Mouse (Mus musculus): Measurements from ENCODE around the gene Rex1bd. TPM values are rescaled to one million over a fixed set of nuclear protein-coding genes. Genes with fewer than 3 reads are reported as not detected.

Gene Rex1bd
- polyA plus RNA-seq, 1 experiment from 2014 or later, result 135 TPM

GRCm38 (mm10) chr8:70493692-70494415 is 12.7 kb downstream of the Rex1bd start:
- peaks cover 57% of the 10 kb centered on the region for H3K4me1 ChIP-seq (ENCODE audit: insufficient read depth, low read length)
- no peak overlapping the region for H3K27ac ChIP-seq (ENCODE audit: low read length)
- no peak for ATAC-seq (ENCODE audit: low FRiP score, low TSS enrichment)

GRCm38 (mm10) chr8:70492664-70493640 is 13.6 kb downstream of the Rex1bd start, which contains the start of gene Crlf1:
Gene Crlf1 (plus strand): TSS chr8:70493158.
- H3K4me1 ChIP-seq (ENCODE audit: insufficient read depth, low read length), result peaks cover 66% of the 10 kb centered on the region
- no peak within 1 kb of the TSS for H3K27ac ChIP-seq (ENCODE audit: low read length)
- H3K9me3 ChIP-seq (ENCODE audit: low read length), result no peaks in the 10 kb centered on the region
- H3K4me3 ChIP-seq (ENCODE audit: low read length), result peak within 1 kb of the TSS; percentile 45
- H3K9ac ChIP-seq (replicated peaks; ENCODE audit: low read length), result peak within 1 kb of the TSS; percentile 50
- H3K4me2 ChIP-seq (replicated peaks; ENCODE audit: low read depth, low read length), result peak within 1 kb of the TSS; percentile 74
- WGBS, result under 1% methylated on average over 56 of the region's 93 CpGs
- no peaks in the 10 kb centered on the region for H3K36me3 ChIP-seq (ENCODE audit: insufficient read depth, low read length)
- ATAC-seq (ENCODE audit: low FRiP score, low TSS enrichment), result no peak
- peaks cover 100% of the 10 kb centered on the region for H3K27me3 ChIP-seq (ENCODE audit: insufficient read depth, low read length)

More at GRCm38 (mm10) chr8:70493692-70494415, 12.7 kb downstream of the Rex1bd start:
- Histone ChIP-seq H3K9me3 (ENCODE audit: low read length) (no peaks in the 10 kb centered on the region), H3K9ac (replicated peaks; ENCODE audit: low read length) (peak overlapping the region; percentile 50; the same call in 1 of the 2 replicates), H3K27me3 (ENCODE audit: insufficient read depth, low read length) (peaks cover 100% of the 10 kb centered on the region), H3K4me3 (ENCODE audit: low read length) (peak overlapping the region; percentile 45), H3K4me2 (replicated peaks; ENCODE audit: low read depth, low read length) (peak overlapping the region; percentile 74), H3K36me3 (ENCODE audit: insufficient read depth, low read length) (no peaks in the 10 kb centered on the region)
- WGBS, result 1% methylated on average over 46 of the region's 47 CpGs

GRCm38 (mm10) chr8:70490880-70491495 is 15.6 kb downstream of the Rex1bd start:
- no peak for ATAC-seq (ENCODE audit: low FRiP score, low TSS enrichment)
- H3K4me3 ChIP-seq (ENCODE audit: low read length), result no peak overlapping the region
- peaks cover 73% of the 10 kb centered on the region for H3K4me1 ChIP-seq (ENCODE audit: insufficient read depth, low read length)
- H3K36me3 ChIP-seq (ENCODE audit: insufficient read depth, low read length), result no peaks in the 10 kb centered on the region
- H3K9ac ChIP-seq (replicated peaks; ENCODE audit: low read length), result no peak overlapping the region
- 4% methylated on average over 20 of the region's 20 CpGs for WGBS
- H3K4me2 ChIP-seq (replicated peaks; ENCODE audit: low read depth, low read length), result peak overlapping the region; percentile 29; the same call in 1 of the 2 replicates
- H3K9me3 ChIP-seq (ENCODE audit: low read length), result no peaks in the 10 kb centered on the region
- no peak overlapping the region for H3K27ac ChIP-seq (ENCODE audit: low read length)
- peaks cover 99% of the 10 kb centered on the region for H3K27me3 ChIP-seq (ENCODE audit: insufficient read depth, low read length)

- Histone ChIP-seq H3K27ac (ENCODE audit: low read length) (no peak overlapping the region), H3K27me3 (ENCODE audit: insufficient read depth, low read length) (peaks cover 99% of the 10 kb centered on the region), H3K4me3 (ENCODE audit: low read length) (no peak overlapping the region), H3K9me3 (ENCODE audit: low read length) (no peaks in the 10 kb centered on the region), H3K4me1 (ENCODE audit: insufficient read depth, low read length) (peaks cover 69% of the 10 kb centered on the region), H3K4me2 (replicated peaks; ENCODE audit: low read depth, low read length) (peak overlapping the region; percentile 60), H3K36me3 (ENCODE audit: insufficient read depth, low read length) (no peaks in the 10 kb centered on the region), H3K9ac (replicated peaks; ENCODE audit: low read length) (no peak overlapping the region)
- ATAC-seq (ENCODE audit: low FRiP score, low TSS enrichment), result no peak
- WGBS, result 11% methylated on average over 10 of the region's 10 CpGs
Observed at GRCm38 (mm10) chr8:70490061-70490879, 16.3 kb downstream of the Rex1bd start.

GRCm38 (mm10) chr8:70489576-70489975 is 17.0 kb downstream of the Rex1bd start:
- peak overlapping the region; percentile 42 for H3K4me3 ChIP-seq (ENCODE audit: low read length)
- peaks cover 99% of the 10 kb centered on the region for H3K27me3 ChIP-seq (ENCODE audit: insufficient read depth, low read length)
- peaks cover 66% of the 10 kb centered on the region for H3K4me1 ChIP-seq (ENCODE audit: insufficient read depth, low read length)
- no peaks in the 10 kb centered on the region for H3K9me3 ChIP-seq (ENCODE audit: low read length)
- WGBS, result 0% methylated on average over 40 of the region's 41 CpGs
- no peak overlapping the region for H3K27ac ChIP-seq (ENCODE audit: low read length)
- 0 out of 2 replicates have a peak, but pooled peaks have one; percentile 27 for ATAC-seq (ENCODE audit: low FRiP score, low TSS enrichment)
- H3K9ac ChIP-seq (replicated peaks; ENCODE audit: low read length), result 0 out of 2 replicates have a peak overlapping the region, but pooled peaks have one; percentile 39
- H3K36me3 ChIP-seq (ENCODE audit: insufficient read depth, low read length), result no peaks in the 10 kb centered on the region
- peak overlapping the region; percentile 60 for H3K4me2 ChIP-seq (replicated peaks; ENCODE audit: low read depth, low read length)

- Histone ChIP-seq H3K4me3 (ENCODE audit: low read length) (peak overlapping the region; percentile 42), H3K9ac (replicated peaks; ENCODE audit: low read length) (0 out of 2 replicates have a peak overlapping the region, but pooled peaks have one; percentile 39), H3K27me3 (ENCODE audit: insufficient read depth, low read length) (peaks cover 97% of the 10 kb centered on the region), H3K27ac (ENCODE audit: low read length) (no peak overlapping the region), H3K4me2 (replicated peaks; ENCODE audit: low read depth, low read length) (peak overlapping the region; percentile 60), H3K4me1 (ENCODE audit: insufficient read depth, low read length) (peaks cover 60% of the 10 kb centered on the region), H3K36me3 (ENCODE audit: insufficient read depth, low read length) (no peaks in the 10 kb centered on the region), H3K9me3 (ENCODE audit: low read length) (no peaks in the 10 kb centered on the region)
- ATAC-seq (ENCODE audit: low FRiP score, low TSS enrichment), result no peak
- WGBS, result 1% methylated on average over 14 of the region's 14 CpGs
Observed at GRCm38 (mm10) chr8:70488931-70489470, 17.6 kb downstream of the Rex1bd start.

GRCm38 (mm10) chr8:70487993-70488796 is 18.4 kb downstream of the Rex1bd start:
- WGBS, result 2% methylated on average over 49 of the region's 55 CpGs
- peak overlapping the region; percentile 52 for H3K9ac ChIP-seq (replicated peaks; ENCODE audit: low read length)
- peak; percentile 49 for ATAC-seq (ENCODE audit: low FRiP score, low TSS enrichment)
- H3K27ac ChIP-seq (ENCODE audit: low read length), result no peak overlapping the region
- H3K4me3 ChIP-seq (ENCODE audit: low read length), result peak overlapping the region; percentile 39
- H3K27me3 ChIP-seq (ENCODE audit: insufficient read depth, low read length), result peaks cover 96% of the 10 kb centered on the region
- no peaks in the 10 kb centered on the region for H3K36me3 ChIP-seq (ENCODE audit: insufficient read depth, low read length)
- peaks cover 52% of the 10 kb centered on the region for H3K4me1 ChIP-seq (ENCODE audit: insufficient read depth, low read length)
- no peaks in the 10 kb centered on the region for H3K9me3 ChIP-seq (ENCODE audit: low read length)
- H3K4me2 ChIP-seq (replicated peaks; ENCODE audit: low read depth, low read length), result peak overlapping the region; percentile 58

- ATAC-seq (ENCODE audit: low FRiP score, low TSS enrichment), result no peak
- H3K9me3 ChIP-seq (ENCODE audit: low read length), result no peaks in the 10 kb centered on the region
- peak within 1 kb of the TSS; percentile 58 for H3K4me2 ChIP-seq (replicated peaks; ENCODE audit: low read depth, low read length)
- no peaks in the 10 kb centered on the region for H3K36me3 ChIP-seq (ENCODE audit: insufficient read depth, low read length)
- peaks cover 86% of the 10 kb centered on the region for H3K27me3 ChIP-seq (ENCODE audit: insufficient read depth, low read length)
- H3K9ac ChIP-seq (replicated peaks; ENCODE audit: low read length), result peak within 1 kb of the TSS; percentile 52
- 6% methylated on average over 33 of the region's 33 CpGs for WGBS
- no peak within 1 kb of the TSS for H3K27ac ChIP-seq (ENCODE audit: low read length)
- peaks cover 41% of the 10 kb centered on the region for H3K4me1 ChIP-seq (ENCODE audit: insufficient read depth, low read length)
- peak within 1 kb of the TSS; percentile 39 for H3K4me3 ChIP-seq (ENCODE audit: low read length)
Observed at GRCm38 (mm10) chr8:70486941-70487520, 19.5 kb downstream of the Rex1bd start, which contains the start of gene Tmem59l. Gene Tmem59l (minus strand): TSS chr8:70487358.
